Mouse (Mus musculus) kidney, embryonic 15.5 days (tissue): Measurements from ENCODE around the gene Ppard. TPM values are rescaled to one million over a fixed set of nuclear protein-coding genes. Genes with fewer than 3 reads are reported as not detected.
"Not testable (repeated sequence)": the region's sequence is repeated elsewhere in the genome, so short reads cannot be mapped to it uniquely, and the experiment has no call there.

Experiments
- ATAC-seq: fragments of 200-750 bp; cut with Nextera tagmentation; replicated peaks from 2 replicates; pipeline ENCODE4 v1.8.0; 2017; ENCODE audit warnings: moderate TSS enrichment; ENCODE audit not compliant: low FRiP score
- H3K27ac ChIP-seq: fragments of 300-500 bp; sonication (generic); 2 replicates; pipeline ENCODE4 v1.5.1; 2015; ENCODE audit warnings: mild to moderate bottlenecking, inconsistent platforms
- H3K27me3 ChIP-seq: fragments of 300-500 bp; sonication (generic); 2 replicates; pipeline ENCODE4 v1.6.1; 2015; ENCODE audit warnings: inconsistent platforms
- H3K36me3 ChIP-seq: fragments of 300-500 bp; sonication (generic); 2 replicates; pipeline ENCODE4 v1.6.1; 2015; ENCODE audit warnings: inconsistent platforms
- H3K4me1 ChIP-seq: fragments of 300-500 bp; sonication (generic); 2 replicates; pipeline ENCODE4 v1.6.1; 2015; ENCODE audit warnings: inconsistent platforms
- H3K4me2 ChIP-seq: fragments of 300-500 bp; sonication (generic); 2 replicates; pipeline ENCODE4 v1.6.1; 2015; ENCODE audit warnings: moderate library complexity, mild to moderate bottlenecking, inconsistent platforms
- H3K4me3 ChIP-seq: fragments of 300-500 bp; sonication (generic); replicated peaks from 2 replicates; pipeline ENCODE4 v1.5.1; 2015; ENCODE audit warnings: mild to moderate bottlenecking, inconsistent platforms
- H3K9ac ChIP-seq: fragments of 300-500 bp; sonication (generic); 2 replicates; pipeline ENCODE4 v1.6.1; 2015; ENCODE audit warnings: mild to moderate bottlenecking, inconsistent platforms
- H3K9me3 ChIP-seq: fragments of 300-500 bp; sonication (generic); replicated peaks from 2 replicates; pipeline ENCODE4 v1.6.1; 2016; ENCODE audit warnings: inconsistent platforms
- WGBS: fragments of 180-500 bp; shearing (Covaris S2); methylation state at CpG from one replicate; pipeline ENCODE4 v1.1.7; 2015; ENCODE audit warnings: mixed read lengths; 5-methylcytosine and 5-hydroxymethylcytosine counted together
- polyA plus RNA-seq: library from polyadenylated mRNA; unstranded; fragments of >200 nt; fragmentation: Nextera tagmentation; extraction: Ambion mirVana; gene quantifications from 2 replicates; pipeline ENCODE4 v1.2.1, GENCODE M21; 2015

Gene Ppard
- polyA plus RNA-seq, 1 experiment from 2014 or later: 2.7 TPM

DNA sequence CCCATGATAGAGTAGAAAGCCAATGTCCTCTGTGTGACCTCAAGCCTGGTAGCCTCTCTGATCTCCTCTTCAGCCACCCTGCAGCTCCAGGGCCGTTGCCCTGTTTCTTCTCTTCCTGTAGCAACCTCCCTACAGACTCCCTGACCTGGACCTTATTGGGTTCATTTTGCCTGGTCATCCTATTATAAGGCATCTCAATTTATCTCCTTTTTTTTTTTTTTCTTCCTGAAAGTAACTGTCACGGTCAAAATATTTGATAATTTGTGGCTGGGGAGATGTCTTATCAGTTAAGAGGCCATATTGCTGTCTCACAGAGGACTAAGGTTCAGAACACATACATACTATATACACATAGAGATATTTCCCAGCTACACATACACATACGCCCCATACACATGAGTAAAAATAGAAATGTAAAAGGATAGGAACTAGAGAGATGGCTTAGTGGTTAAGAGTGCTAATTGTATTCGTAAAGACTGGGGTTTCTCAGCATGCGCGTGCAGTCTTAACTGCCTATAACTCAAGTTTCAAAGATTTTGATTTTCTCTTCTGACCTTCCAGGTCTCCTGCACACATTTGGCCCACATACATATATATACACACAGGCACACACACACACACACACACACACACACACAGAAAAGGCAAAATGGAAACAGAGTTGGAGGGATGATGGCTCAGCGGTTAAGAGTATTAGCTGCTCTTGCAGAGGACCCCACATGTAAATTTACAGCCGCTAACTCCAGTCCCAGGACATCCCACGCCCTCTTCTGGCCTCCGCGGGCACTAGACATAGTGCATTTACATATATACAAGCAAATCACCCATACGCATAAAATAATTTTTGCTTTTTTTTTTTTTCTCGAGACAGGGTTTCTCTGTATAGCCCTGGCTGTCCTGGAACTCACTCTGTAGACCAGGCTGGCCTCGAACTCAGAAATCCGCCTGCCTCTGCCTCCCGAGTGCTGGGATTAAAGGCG lies 80.0 kb downstream of the Ppard start:
- ATAC-seq: peak; percentile 1
- Histone ChIP-seq H3K4me2 (peak overlapping the region; percentile 74), H3K27ac (peak overlapping the region; percentile 95), H3K4me3 (peak overlapping the region; percentile 90), H3K36me3 (peaks cover 23% of the 10 kb centered on the region), H3K4me1 (peaks cover 39% of the 10 kb centered on the region), H3K9me3 (no peaks in the 10 kb centered on the region), H3K9ac (0 out of 2 replicates have a peak overlapping the region, but pooled peaks have one; percentile 14), H3K27me3 (no peaks in the 10 kb centered on the region)
- 23% methylated on average over 17 of the region's 17 CpGs for WGBS

DNA sequence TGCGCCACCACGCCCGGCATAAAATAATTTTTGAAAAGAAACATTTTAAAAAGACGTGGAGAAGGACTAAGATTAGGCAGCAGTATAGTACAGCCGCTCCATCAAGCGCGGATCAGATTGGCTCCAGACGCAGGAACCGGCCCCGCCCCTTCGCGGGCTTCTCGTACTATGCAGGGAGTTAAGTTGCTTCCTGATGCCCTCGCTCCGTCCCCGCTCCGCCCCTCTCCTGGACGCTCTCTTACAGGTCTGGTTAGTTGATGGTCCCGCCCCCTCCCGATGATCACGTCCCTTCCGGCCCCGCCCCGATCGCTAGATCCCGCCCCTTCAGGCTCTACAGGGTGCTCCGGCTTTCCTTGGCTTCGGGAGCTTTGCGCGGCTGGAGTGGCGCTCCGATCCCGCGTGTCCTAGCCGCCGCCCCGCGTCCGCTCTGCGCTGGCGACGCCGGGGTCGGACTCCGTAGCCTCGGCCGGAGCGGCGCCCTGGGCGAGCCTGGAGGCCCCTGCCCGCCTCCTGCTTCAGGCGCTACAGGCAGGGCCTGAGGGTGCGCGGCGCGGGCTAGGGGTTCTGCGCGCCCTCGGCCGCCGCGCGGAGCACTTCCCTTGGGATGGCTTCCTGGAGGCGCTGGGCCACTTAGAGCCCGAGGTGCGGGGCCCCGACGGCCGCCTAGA lies 80.8 kb downstream of the Ppard start, which contains the start of gene Fance:
TSS of gene Fance (plus strand) at position 308 of the 668 bp plus-strand sequence.
- H3K4me2 ChIP-seq: peak within 1 kb of the TSS; percentile 74
- ATAC-seq: peak; percentile 98
- peaks cover 38% of the 10 kb centered on the region for H3K4me1 ChIP-seq
- no peaks in the 10 kb centered on the region for H3K9me3 ChIP-seq
- WGBS: under 1% methylated on average over 69 of the region's 69 CpGs
- peak within 1 kb of the TSS; percentile 96 for H3K9ac ChIP-seq
- H3K27ac ChIP-seq: peak within 1 kb of the TSS; percentile 95
- peak within 1 kb of the TSS; percentile 90 for H3K4me3 ChIP-seq
- H3K36me3 ChIP-seq: peaks cover 32% of the 10 kb centered on the region
- no peaks in the 10 kb centered on the region for H3K27me3 ChIP-seq

- H3K9ac ChIP-seq: peak overlapping the region; percentile 96
- 1% methylated on average over 11 of the region's 11 CpGs for WGBS
- H3K4me1 ChIP-seq: peaks cover 34% of the 10 kb centered on the region
- peak overlapping the region; percentile 95 for H3K27ac ChIP-seq
- H3K4me2 ChIP-seq: peak overlapping the region; percentile 74
- peaks cover 37% of the 10 kb centered on the region for H3K36me3 ChIP-seq
- H3K27me3 ChIP-seq: no peaks in the 10 kb centered on the region
- no peaks in the 10 kb centered on the region for H3K9me3 ChIP-seq
- peak overlapping the region; percentile 90 for H3K4me3 ChIP-seq
- ATAC-seq: peak; percentile 40
These were observed 81.4 kb downstream of the Ppard start for GRCm38 (mm10) chr17:28313880-28314225.

DNA sequence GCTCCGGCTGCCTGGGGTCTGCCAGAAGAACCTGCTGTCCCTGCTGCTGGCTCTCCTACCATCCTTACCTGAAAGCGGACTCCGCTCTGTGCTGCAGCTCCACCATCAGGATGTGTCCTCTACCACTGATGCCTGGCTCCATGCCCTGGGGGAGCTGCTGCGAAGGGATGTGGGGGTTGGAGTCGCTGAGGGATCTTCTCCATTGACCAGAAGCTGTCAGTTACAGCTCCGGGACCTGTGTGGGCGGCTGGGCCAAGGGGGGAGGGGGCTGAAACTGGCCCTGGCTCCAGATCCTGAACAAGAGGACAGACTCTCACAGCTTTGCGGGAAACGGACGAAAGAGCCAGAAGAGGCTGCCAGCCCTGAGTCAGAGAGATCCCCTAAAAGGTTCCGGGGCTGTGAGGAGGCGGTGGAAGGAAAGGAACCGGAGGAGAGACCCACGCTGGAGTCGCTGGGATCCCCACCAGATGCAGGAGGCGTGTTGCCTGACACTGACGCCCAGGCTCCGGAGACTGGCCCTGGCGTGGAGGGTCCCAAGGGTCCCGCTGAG lies 83.2 kb downstream of the Ppard start:
- no peaks in the 10 kb centered on the region for H3K9me3 ChIP-seq
- H3K27ac ChIP-seq: no peak overlapping the region
- peaks cover 53% of the 10 kb centered on the region for H3K36me3 ChIP-seq
- no peak overlapping the region for H3K9ac ChIP-seq
- H3K27me3 ChIP-seq: no peaks in the 10 kb centered on the region
- no peak overlapping the region for H3K4me3 ChIP-seq
- WGBS: 79% methylated on average over 20 of the region's 20 CpGs
- peaks cover 34% of the 10 kb centered on the region for H3K4me1 ChIP-seq
- no peak for ATAC-seq
- no peak overlapping the region for H3K4me2 ChIP-seq

GRCm38 (mm10) chr17:28316476-28316875 lies 84.0 kb downstream of the Ppard start:
- Histone ChIP-seq H3K27me3 (no peaks in the 10 kb centered on the region), H3K4me3 (no peak overlapping the region), H3K4me1 (peaks cover 32% of the 10 kb centered on the region), H3K36me3 (peaks cover 60% of the 10 kb centered on the region), H3K27ac (no peak overlapping the region), H3K9ac (no peak overlapping the region), H3K9me3 (no peaks in the 10 kb centered on the region), H3K4me2 (no peak overlapping the region)
- 95% methylated on average over 9 of the region's 9 CpGs for WGBS
- ATAC-seq: no peak

DNA sequence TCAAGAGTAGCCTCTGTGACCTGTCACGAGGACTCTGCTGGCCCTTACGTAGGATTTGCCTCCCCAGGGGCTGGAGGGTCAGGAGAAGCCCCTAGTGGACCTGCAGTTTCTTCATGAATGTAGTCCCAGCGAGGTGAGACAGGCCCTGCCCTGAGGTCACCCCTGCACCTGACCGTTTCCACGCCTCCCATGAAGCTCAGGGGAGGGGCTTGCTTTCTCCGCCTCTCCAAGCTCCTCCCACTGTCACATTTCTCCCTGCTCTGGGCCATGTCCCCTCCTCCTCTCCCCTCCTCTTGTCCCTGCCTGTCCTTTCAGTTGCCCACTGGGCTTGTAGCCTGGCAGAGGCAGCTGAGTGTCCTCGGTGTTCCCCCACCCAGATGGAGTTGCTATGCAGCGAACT lies 84.6 kb downstream of the Ppard start:
- H3K27me3 ChIP-seq: no peaks in the 10 kb centered on the region
- no peak overlapping the region for H3K9ac ChIP-seq
- H3K4me2 ChIP-seq: no peak overlapping the region
- ATAC-seq: no peak
- 62% methylated on average over 8 of the region's 8 CpGs for WGBS
- H3K27ac ChIP-seq: no peak overlapping the region
- peaks cover 66% of the 10 kb centered on the region for H3K36me3 ChIP-seq
- no peaks in the 10 kb centered on the region for H3K9me3 ChIP-seq
- peaks cover 28% of the 10 kb centered on the region for H3K4me1 ChIP-seq
- no peak overlapping the region for H3K4me3 ChIP-seq

GRCm38 (mm10) chr17:28317725-28318124 lies 85.2 kb downstream of the Ppard start:
- no peak for ATAC-seq
- Histone ChIP-seq H3K27ac (no peak overlapping the region), H3K36me3 (peaks cover 72% of the 10 kb centered on the region), H3K4me1 (peaks cover 21% of the 10 kb centered on the region), H3K4me2 (no peak overlapping the region), H3K4me3 (no peak overlapping the region), H3K9ac (no peak overlapping the region), H3K9me3 (no peaks in the 10 kb centered on the region), H3K27me3 (no peaks in the 10 kb centered on the region)
- 83% methylated on average over 9 of the region's 9 CpGs for WGBS

GRCm38 (mm10) chr17:28321700-28322099 lies 89.2 kb downstream of the Ppard start:
- ATAC-seq: no peak
- H3K36me3 ChIP-seq: peaks cover 87% of the 10 kb centered on the region
- no peak overlapping the region for H3K9ac ChIP-seq

DNA sequence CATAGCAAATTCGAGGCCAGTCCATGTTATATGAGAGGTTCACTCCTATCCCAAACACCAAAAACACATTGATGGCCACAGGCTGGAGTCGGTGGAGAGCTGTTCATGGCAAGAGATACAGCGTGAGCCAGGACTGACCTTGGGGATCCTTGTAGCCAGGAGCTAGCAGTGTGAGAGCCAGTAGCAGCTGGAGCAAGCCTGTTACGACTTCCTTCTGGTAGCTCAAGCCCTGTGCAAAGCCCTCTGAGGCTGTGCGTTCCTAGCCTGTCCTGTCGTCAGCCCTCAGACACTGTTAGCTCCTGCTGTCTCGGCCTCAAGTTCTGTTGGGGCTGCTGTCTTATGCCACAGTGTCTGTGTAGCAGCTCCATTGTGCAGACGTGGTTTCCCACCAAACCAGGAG lies 91.3 kb downstream of the Ppard start:
- peaks cover 66% of the 10 kb centered on the region for H3K36me3 ChIP-seq
- H3K9ac ChIP-seq: no peak overlapping the region
- no peak overlapping the region for H3K27ac ChIP-seq
- H3K9me3 ChIP-seq: no peaks in the 10 kb centered on the region
- H3K4me1 ChIP-seq: peaks cover 14% of the 10 kb centered on the region
- ATAC-seq: no peak
- H3K4me2 ChIP-seq: no peak overlapping the region
- 94% methylated on average over 8 of the region's 8 CpGs for WGBS
- no peak overlapping the region for H3K4me3 ChIP-seq
- no peaks in the 10 kb centered on the region for H3K27me3 ChIP-seq

More at GRCm38 (mm10) chr17:28321700-28322099, 89.2 kb downstream of the Ppard start:
- Histone ChIP-seq H3K9me3 (no peaks in the 10 kb centered on the region), H3K4me3 (no peak overlapping the region), H3K27ac (no peak overlapping the region), H3K27me3 (no peaks in the 10 kb centered on the region), H3K4me2 (no peak overlapping the region), H3K4me1 (no peaks in the 10 kb centered on the region)
- WGBS: 97% methylated on average over 4 of the region's 4 CpGs

DNA sequence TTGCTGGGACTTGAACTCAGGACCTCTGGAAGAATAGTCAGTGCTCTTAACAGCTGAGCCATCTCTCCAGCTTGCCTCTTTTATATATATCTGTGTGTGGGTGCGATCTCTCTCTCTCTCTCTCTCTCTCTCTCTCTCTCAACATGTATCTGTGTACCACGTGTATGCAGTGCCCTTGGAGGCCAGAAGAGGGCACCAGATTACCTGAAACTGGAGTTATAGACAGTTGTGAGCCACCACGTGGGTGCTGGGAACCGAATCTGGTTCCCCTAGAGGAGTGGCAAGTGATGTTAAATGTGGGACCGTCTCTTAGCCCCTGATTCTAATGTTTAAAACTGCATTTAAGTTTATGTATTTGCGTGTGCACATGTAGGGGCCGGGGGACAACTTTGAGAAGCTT lies 91.9 kb downstream of the Ppard start:
- H3K27me3 ChIP-seq, H3K4me2 ChIP-seq, ATAC-seq, H3K27ac ChIP-seq, H3K9ac ChIP-seq, H3K4me3 ChIP-seq, H3K9me3 ChIP-seq: not testable (repeated sequence)
- Histone ChIP-seq H3K36me3 (peaks cover 62% of the 10 kb centered on the region), H3K4me1 (peaks cover 15% of the 10 kb centered on the region)
- 96% methylated on average over 7 of the region's 7 CpGs for WGBS

DNA sequence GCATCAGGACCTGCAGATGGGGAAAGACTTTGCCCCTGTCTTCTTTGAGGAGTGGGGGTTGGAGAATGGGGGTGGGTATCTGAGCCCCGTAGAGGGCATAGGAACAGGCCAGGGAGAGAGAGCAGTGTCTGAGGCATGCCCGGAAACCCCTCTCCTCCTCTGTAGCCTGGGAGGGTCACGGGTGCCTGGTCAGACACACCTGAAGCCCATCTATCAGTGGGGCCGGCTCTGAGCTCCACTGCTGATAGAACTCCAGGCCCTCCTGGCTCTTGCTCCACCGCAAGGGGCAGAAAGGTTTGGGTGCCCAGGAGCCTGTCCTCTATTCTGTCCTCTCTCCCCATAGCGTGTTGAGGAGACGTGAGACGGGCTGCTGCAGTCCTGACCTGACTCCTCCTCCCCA lies 93.3 kb downstream of the Ppard start:
- H3K4me1 ChIP-seq: peaks cover 23% of the 10 kb centered on the region
- H3K36me3 ChIP-seq: peaks cover 62% of the 10 kb centered on the region
- H3K9me3 ChIP-seq: no peaks in the 10 kb centered on the region
- no peaks in the 10 kb centered on the region for H3K27me3 ChIP-seq
- no peak overlapping the region for H3K27ac ChIP-seq
- no peak overlapping the region for H3K4me2 ChIP-seq
- WGBS: 83% methylated on average over 8 of the region's 8 CpGs
- no peak for ATAC-seq
- H3K9ac ChIP-seq: no peak overlapping the region
- H3K4me3 ChIP-seq: no peak overlapping the region

- Histone ChIP-seq H3K27me3 (no peaks in the 10 kb centered on the region), H3K4me1 (peaks cover 34% of the 10 kb centered on the region), H3K9ac (peak overlapping the region; percentile 36; the same call in 1 of the 2 replicates), H3K4me2 (0 out of 2 replicates have a peak overlapping the region, but pooled peaks have one; percentile 91), H3K9me3 (no peaks in the 10 kb centered on the region), H3K27ac (peak overlapping the region; percentile 97), H3K4me3 (no peak overlapping the region), H3K36me3 (peaks cover 61% of the 10 kb centered on the region)
- 81% methylated on average over 3 of the region's 3 CpGs for WGBS
- ATAC-seq: no peak
These were observed 94.5 kb downstream of the Ppard start for GRCm38 (mm10) chr17:28326951-28327350.
